In genomic region chr4:35844518-35844917, GRCm38 (mm10) we compare ENCODE assay signal across 12 mouse cellular contexts.
DNase-seq lines count a peak whose midpoint lies in the region; ATAC-seq and TF ChIP-seq lines count a peak whose summit lies in the region.
"Had no signal": no experiment of that assay in that cellular context is flagged by ENCODE, and none has a peak within 500 bp of the region (broad histone marks: within the 10 kb centered on the region; RNA-seq: fewer than 3 reads in every experiment).

No protein-coding gene starts in this region.

- peak; percentile 5 for DNase-seq in hindbrain, embryonic 11.5 days (ENCODE audit: low spot score)
- DNase-seq in hindbrain, embryonic 10.5 days (ENCODE audit: low spot score), result no peak
- DNase-seq in embryonic facial prominence, embryonic 10.5 days (ENCODE audit: low spot score), result no peak
- DNase-seq in forebrain, postnatal 0 days, result peak; percentile 53
- DNase-seq in left cerebral cortex, adult 11 months (ENCODE audit: low spot score), result no peak
- no peak for DNase-seq in kidney, adult 8-10 months
- DNase-seq: gastrocnemius, postnatal 10 days; kidney, postnatal 14 days had no signal

- H3K4me2 ChIP-seq in hindbrain, embryonic 11.5 days (replicated peaks; ENCODE audit: low read depth, low read length), result no peak overlapping the region
- peak overlapping the region; percentile 49 for H3K4me2 ChIP-seq in forebrain, postnatal 0 days (ENCODE audit: low read depth)
- H3K4me2 ChIP-seq in midbrain, embryonic 16.5 days (ENCODE audit: low read length), result peak overlapping the region; percentile 49
- H3K4me2 ChIP-seq: heart, embryonic 12.5 days had no signal

- no peaks in the 10 kb centered on the region for H3K4me1 ChIP-seq in hindbrain, embryonic 11.5 days (replicated peaks; ENCODE audit: control insufficient read depth, insufficient read depth, low read length)
- H3K4me1 ChIP-seq in hindbrain, embryonic 10.5 days (replicated peaks), result peaks cover 3% of the 10 kb centered on the region; the same call in 1 of the 2 replicates
- H3K4me1 ChIP-seq in embryonic facial prominence, embryonic 10.5 days, result peaks cover 8% of the 10 kb centered on the region
- H3K4me1 ChIP-seq in forebrain, postnatal 0 days (ENCODE audit: insufficient read depth), result peaks cover 7% of the 10 kb centered on the region; the same call in 1 of the 2 replicates
- H3K4me1 ChIP-seq in midbrain, embryonic 16.5 days (ENCODE audit: control insufficient read depth, insufficient read depth, low read length), result peaks cover 9% of the 10 kb centered on the region
- H3K4me1 ChIP-seq: heart, embryonic 12.5 days had no signal

- TF ChIP-seq CTCF in forebrain, postnatal 0 days (IDR thresholded peaks at IDR 0.05; ENCODE audit: low read depth), result no peak

- no peak overlapping the region for H3K9ac ChIP-seq in hindbrain, embryonic 11.5 days (ENCODE audit: low read depth, low read length)
- H3K9ac ChIP-seq in forebrain, postnatal 0 days, result peak overlapping the region; percentile 53; the same call in 1 of the 2 replicates
- H3K9ac ChIP-seq in midbrain, embryonic 16.5 days (ENCODE audit: low read depth, low read length), result peak overlapping the region; percentile 58; the same call in 1 of the 2 replicates
- H3K9ac ChIP-seq: heart, embryonic 12.5 days had no signal

- 65% methylated on average over 6 of the region's 6 CpGs for WGBS in hindbrain, embryonic 11.5 days
- WGBS in hindbrain, embryonic 10.5 days, result 74% methylated on average over 6 of the region's 6 CpGs
- WGBS in embryonic facial prominence, embryonic 10.5 days, result 61% methylated on average over 6 of the region's 6 CpGs
- 12% methylated on average over 6 of the region's 6 CpGs for WGBS in forebrain, postnatal 0 days
- WGBS in midbrain, embryonic 16.5 days, result 26% methylated on average over 6 of the region's 6 CpGs

- ATAC-seq in hindbrain, embryonic 11.5 days (ENCODE audit: low FRiP score), result peak; percentile 61; the same call in 1 of the 2 replicates
- ATAC-seq in forebrain, postnatal 0 days, result peak; percentile 47; the same call in 1 of the 2 replicates
- peak; percentile 57; the same call in 1 of the 2 replicates for ATAC-seq in midbrain, embryonic 16.5 days
- ATAC-seq in inflammation-experienced regulatory T-cells, adult 6 months, result no peak

- no peaks in the 10 kb centered on the region for H3K27me3 ChIP-seq in hindbrain, embryonic 11.5 days (ENCODE audit: control insufficient read depth, insufficient read depth, low read length)
- H3K27me3 ChIP-seq in hindbrain, embryonic 10.5 days (ENCODE audit: insufficient read depth, poor library complexity, severe bottlenecking), result no peaks in the 10 kb centered on the region
- no peaks in the 10 kb centered on the region for H3K27me3 ChIP-seq in embryonic facial prominence, embryonic 10.5 days (replicated peaks; ENCODE audit: low read depth, poor library complexity, severe bottlenecking)
- no peaks in the 10 kb centered on the region for H3K27me3 ChIP-seq in forebrain, postnatal 0 days (ENCODE audit: insufficient read depth, low read length)
- no peaks in the 10 kb centered on the region for H3K27me3 ChIP-seq in midbrain, embryonic 16.5 days (ENCODE audit: control insufficient read depth, insufficient read depth, low read depth, low read length)
- H3K27me3 ChIP-seq: heart, embryonic 12.5 days had no signal

- no peaks in the 10 kb centered on the region for H3K36me3 ChIP-seq in hindbrain, embryonic 11.5 days (ENCODE audit: control insufficient read depth, insufficient read depth, low read length)
- no peaks in the 10 kb centered on the region for H3K36me3 ChIP-seq in hindbrain, embryonic 10.5 days
- no peaks in the 10 kb centered on the region for H3K36me3 ChIP-seq in embryonic facial prominence, embryonic 10.5 days (replicated peaks)
- H3K36me3 ChIP-seq in forebrain, postnatal 0 days (ENCODE audit: insufficient read depth), result no peaks in the 10 kb centered on the region
- H3K36me3 ChIP-seq in midbrain, embryonic 16.5 days (ENCODE audit: control insufficient read depth, insufficient read depth, low read length), result no peaks in the 10 kb centered on the region
- H3K36me3 ChIP-seq: heart, embryonic 12.5 days had no signal

- H3K9me3 ChIP-seq in hindbrain, embryonic 11.5 days (ENCODE audit: control insufficient read depth, low read length), result no peaks in the 10 kb centered on the region
- no peaks in the 10 kb centered on the region for H3K9me3 ChIP-seq in hindbrain, embryonic 10.5 days
- H3K9me3 ChIP-seq in embryonic facial prominence, embryonic 10.5 days, result no peaks in the 10 kb centered on the region
- H3K9me3 ChIP-seq in forebrain, postnatal 0 days (ENCODE audit: low read length), result no peaks in the 10 kb centered on the region
- no peaks in the 10 kb centered on the region for H3K9me3 ChIP-seq in midbrain, embryonic 16.5 days (replicated peaks; ENCODE audit: control insufficient read depth, low read length, poor library complexity, severe bottlenecking)
- H3K9me3 ChIP-seq: heart, embryonic 12.5 days had no signal

- H3K4me3 ChIP-seq in hindbrain, embryonic 11.5 days (ENCODE audit: low read depth, low read length), result no peak overlapping the region
- no peak overlapping the region for H3K4me3 ChIP-seq in hindbrain, embryonic 10.5 days
- no peak overlapping the region for H3K4me3 ChIP-seq in embryonic facial prominence, embryonic 10.5 days
- H3K4me3 ChIP-seq in forebrain, postnatal 0 days (ENCODE audit: low read depth, low read length), result peak overlapping the region; percentile 30
- H3K4me3 ChIP-seq in midbrain, embryonic 16.5 days (ENCODE audit: low read depth, low read length), result peak overlapping the region; percentile 22
- H3K4me3 ChIP-seq: heart, embryonic 12.5 days had no signal

- no peak overlapping the region for H3K27ac ChIP-seq in hindbrain, embryonic 11.5 days (ENCODE audit: low read depth, low read length)
- no peak overlapping the region for H3K27ac ChIP-seq in hindbrain, embryonic 10.5 days
- 0 out of 2 replicates have a peak overlapping the region, but pooled peaks have one; percentile 19 for H3K27ac ChIP-seq in embryonic facial prominence, embryonic 10.5 days (replicated peaks)
- H3K27ac ChIP-seq in forebrain, postnatal 0 days (ENCODE audit: low read depth, low read length), result 0 out of 2 replicates have a peak overlapping the region, but pooled peaks have one; percentile 69
- peak overlapping the region; percentile 58 for H3K27ac ChIP-seq in midbrain, embryonic 16.5 days (ENCODE audit: low read length)
- H3K27ac ChIP-seq: macrophage had no signal

Comparison
In these comparisons a context has a peak if more than half of its experiments do, and no peak if none do; other contexts are left out.
1. DNase-seq: peak in hindbrain, embryonic 11.5 days (single experiment) and forebrain, postnatal 0 days (single experiment); none in hindbrain, embryonic 10.5 days (single experiment), embryonic facial prominence, embryonic 10.5 days (single experiment), left cerebral cortex, adult 11 months (single experiment) and kidney, adult 8-10 months (0 of 2).
2. H3K27ac ChIP-seq: peak in embryonic facial prominence, embryonic 10.5 days (single experiment), forebrain, postnatal 0 days (single experiment) and midbrain, embryonic 16.5 days (single experiment); none in hindbrain, embryonic 11.5 days (single experiment) and hindbrain, embryonic 10.5 days (single experiment).
3. H3K4me3 ChIP-seq: peak in forebrain, postnatal 0 days (single experiment) and midbrain, embryonic 16.5 days (single experiment); none in hindbrain, embryonic 11.5 days (single experiment), hindbrain, embryonic 10.5 days (single experiment) and embryonic facial prominence, embryonic 10.5 days (single experiment).